Mouse (Mus musculus): ENCODE results near the gene Stt3b.

- TF ChIP-seq POLR2A (IDR thresholded peaks at IDR 0.05; ENCODE audit: borderline replicate concordance, low read depth, low read length): no peak
- TF ChIP-seq CTCF (IDR thresholded peaks at IDR 0.05; ENCODE audit: low read depth, low read length): no peak
These were observed 35.4 kb downstream of the Stt3b start for GRCm38 (mm10) chr9:115274806-115275205.

Data from bone marrow macrophage, adult 2 months (primary cell).